8 mouse cellular contexts compared by ENCODE assay signal in the genomic region with DNA sequence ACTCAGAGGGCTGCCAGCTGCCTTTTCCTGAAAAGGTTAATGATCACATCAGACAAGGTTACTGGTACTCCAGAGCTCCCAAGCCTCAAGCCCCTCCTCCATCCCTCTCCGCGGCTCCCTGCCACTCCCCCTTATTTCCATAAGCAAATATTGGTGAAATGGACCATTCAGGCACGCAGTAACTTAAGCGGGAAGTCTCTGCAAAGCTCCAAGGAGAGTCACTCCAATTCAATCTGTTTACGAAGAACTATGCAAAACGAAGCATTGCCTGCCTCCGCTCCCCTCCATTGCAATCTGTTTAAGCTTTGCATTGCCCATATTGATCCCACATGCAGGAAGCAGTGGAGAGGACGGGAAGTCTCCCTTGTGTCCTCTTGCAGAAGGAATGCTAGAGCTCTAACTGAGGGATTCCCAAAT. TPM values are rescaled to one million over a fixed set of nuclear protein-coding genes. Genes with fewer than 3 reads are reported as not detected.
DNase-seq lines count a peak whose midpoint lies in the region; ATAC-seq lines count a peak whose summit lies in the region.

Gene Apela (minus strand): TSS at position 220 of the 417 bp plus-strand sequence.

- H3K4me3 ChIP-seq in embryonic facial prominence, embryonic 11.5 days (ENCODE audit: low read depth, low read length) = 0 out of 2 replicates have a peak within 1 kb of the TSS, but pooled peaks have one; percentile 14
- peak within 1 kb of the TSS; percentile 41 for H3K4me3 ChIP-seq in hindbrain, embryonic 16.5 days (ENCODE audit: low read length)
- H3K4me3 ChIP-seq in limb, embryonic 13.5 days = peak within 1 kb of the TSS; percentile 41
- H3K4me3 ChIP-seq in midbrain, embryonic 14.5 days (replicated peaks; ENCODE audit: low read depth, low read length) = peak within 1 kb of the TSS; percentile 29

- peak; percentile 74 for ATAC-seq in embryonic facial prominence, embryonic 11.5 days (replicated peaks; ENCODE audit: insufficient number of reproducible peaks, low FRiP score, low TSS enrichment, low read depth)
- ATAC-seq in hindbrain, embryonic 16.5 days = peak; percentile 84
- ATAC-seq in limb, embryonic 13.5 days (ENCODE audit: low FRiP score, low read depth) = peak; percentile 83
- ATAC-seq in midbrain, embryonic 14.5 days (ENCODE audit: low FRiP score, low TSS enrichment) = peak; percentile 47; the same call in 1 of the 2 replicates

- H3K27me3 ChIP-seq in embryonic facial prominence, embryonic 11.5 days (ENCODE audit: control insufficient read depth, insufficient read depth, low read length) = no peaks in the 10 kb centered on the region
- H3K27me3 ChIP-seq in hindbrain, embryonic 16.5 days (replicated peaks; ENCODE audit: control insufficient read depth, insufficient read depth, low read length) = no peaks in the 10 kb centered on the region
- no peaks in the 10 kb centered on the region for H3K27me3 ChIP-seq in limb, embryonic 13.5 days
- no peaks in the 10 kb centered on the region for H3K27me3 ChIP-seq in midbrain, embryonic 14.5 days (ENCODE audit: control insufficient read depth, insufficient read depth, low read length)

- no peaks in the 10 kb centered on the region for H3K9me3 ChIP-seq in embryonic facial prominence, embryonic 11.5 days (replicated peaks; ENCODE audit: control insufficient read depth, low read length)
- no peaks in the 10 kb centered on the region for H3K9me3 ChIP-seq in hindbrain, embryonic 16.5 days (ENCODE audit: control insufficient read depth, low read length)
- H3K9me3 ChIP-seq in limb, embryonic 13.5 days = no peaks in the 10 kb centered on the region
- H3K9me3 ChIP-seq in midbrain, embryonic 14.5 days (ENCODE audit: control insufficient read depth, low read length) = no peaks in the 10 kb centered on the region

- DNase-seq in heart, adult 11 months = peak; percentile 64
- no peak for DNase-seq in heart, adult 8-10 months (ENCODE audit: low spot score)
- DNase-seq in embryonic facial prominence, embryonic 11.5 days (ENCODE audit: low spot score) = peak; percentile 77
- peak; percentile 65 for DNase-seq in midbrain, embryonic 14.5 days
- no peak for DNase-seq in gastrocnemius, postnatal 4 days (ENCODE audit: low spot score in 2 of 2)
- no peak for DNase-seq in thymus, postnatal 4 days

- H3K27ac ChIP-seq in embryonic facial prominence, embryonic 11.5 days (replicated peaks; ENCODE audit: low read depth, low read length) = no peak within 1 kb of the TSS
- H3K27ac ChIP-seq in hindbrain, embryonic 16.5 days (ENCODE audit: low read depth, low read length) = no peak within 1 kb of the TSS
- no peak within 1 kb of the TSS; the same call in 1 of the 2 replicates for H3K27ac ChIP-seq in limb, embryonic 13.5 days
- no peak within 1 kb of the TSS for H3K27ac ChIP-seq in midbrain, embryonic 14.5 days (replicated peaks; ENCODE audit: low read depth, low read length)

- H3K4me2 ChIP-seq in embryonic facial prominence, embryonic 11.5 days (ENCODE audit: low read depth, low read length) = peak within 1 kb of the TSS; percentile 37
- peak within 1 kb of the TSS; percentile 63 for H3K4me2 ChIP-seq in hindbrain, embryonic 16.5 days (ENCODE audit: low read length)
- H3K4me2 ChIP-seq in limb, embryonic 13.5 days (replicated peaks) = peak within 1 kb of the TSS; percentile 71
- H3K4me2 ChIP-seq in midbrain, embryonic 14.5 days (ENCODE audit: low read length) = peak within 1 kb of the TSS; percentile 59

- H3K36me3 ChIP-seq in embryonic facial prominence, embryonic 11.5 days (replicated peaks; ENCODE audit: control insufficient read depth, insufficient read depth, low read depth, low read length) = no peaks in the 10 kb centered on the region
- H3K36me3 ChIP-seq in hindbrain, embryonic 16.5 days (ENCODE audit: control insufficient read depth, insufficient read depth, low read length) = no peaks in the 10 kb centered on the region
- no peaks in the 10 kb centered on the region for H3K36me3 ChIP-seq in limb, embryonic 13.5 days
- H3K36me3 ChIP-seq in midbrain, embryonic 14.5 days (ENCODE audit: control insufficient read depth, insufficient read depth, low read length) = no peaks in the 10 kb centered on the region

- H3K4me1 ChIP-seq in embryonic facial prominence, embryonic 11.5 days (ENCODE audit: control insufficient read depth, insufficient read depth, low read length) = no peaks in the 10 kb centered on the region; the same call in 1 of the 2 replicates
- peaks cover 5% of the 10 kb centered on the region; the same call in 1 of the 2 replicates for H3K4me1 ChIP-seq in hindbrain, embryonic 16.5 days (ENCODE audit: control insufficient read depth, insufficient read depth, low read depth, low read length)
- peaks cover 31% of the 10 kb centered on the region for H3K4me1 ChIP-seq in limb, embryonic 13.5 days
- peaks cover 12% of the 10 kb centered on the region; the same call in 1 of the 2 replicates for H3K4me1 ChIP-seq in midbrain, embryonic 14.5 days (ENCODE audit: control insufficient read depth, insufficient read depth, low read length)

- no peak within 1 kb of the TSS for H3K9ac ChIP-seq in embryonic facial prominence, embryonic 11.5 days (replicated peaks; ENCODE audit: low read length)
- peak within 1 kb of the TSS; percentile 48 for H3K9ac ChIP-seq in hindbrain, embryonic 16.5 days (ENCODE audit: low read depth, low read length)
- peak within 1 kb of the TSS; percentile 32; the same call in 1 of the 2 replicates for H3K9ac ChIP-seq in limb, embryonic 13.5 days
- H3K9ac ChIP-seq in midbrain, embryonic 14.5 days (replicated peaks; ENCODE audit: low read length) = peak within 1 kb of the TSS; percentile 45; the same call in 1 of the 2 replicates

- under 1% methylated on average over 8 of the region's 8 CpGs for WGBS in embryonic facial prominence, embryonic 11.5 days
- WGBS in hindbrain, embryonic 16.5 days = 0% methylated on average over 8 of the region's 8 CpGs
- WGBS in limb, embryonic 13.5 days = 0% methylated on average over 8 of the region's 8 CpGs
- 1% methylated on average over 8 of the region's 8 CpGs for WGBS in midbrain, embryonic 14.5 days

RNA-seq across cellular contexts. Expression of gene Apela, which starts in this region (rescaled TPM):
- not detected for total RNA-seq in heart, adult 8-10 months (2022)
- polyA plus RNA-seq in embryonic facial prominence, embryonic 11.5 days (2014; fragmentation: Nextera tagmentation; extraction: Ambion mirVana) = 2.9 and 4.2 TPM in 2 replicates
- 0.74 and 1.2 TPM in 2 replicates for polyA plus RNA-seq in hindbrain, embryonic 16.5 days (2015; fragmentation: Nextera tagmentation; extraction: Ambion mirVana)
- polyA plus RNA-seq in limb, embryonic 13.5 days (2015; fragmentation: Nextera tagmentation; extraction: Ambion mirVana) = 12.4 and 14.1 TPM in 2 replicates
- 0.93 and 1.1 TPM in 2 replicates for polyA plus RNA-seq in midbrain, embryonic 14.5 days (2014; fragmentation: Nextera tagmentation; extraction: Ambion mirVana)
- total RNA-seq in gastrocnemius, postnatal 4 days (2021) = not detected

Comparison
In these comparisons a context has a peak if more than half of its experiments do, and no peak if none do; other contexts are left out.
1. DNase-seq: peak in heart, adult 11 months (single experiment), embryonic facial prominence, embryonic 11.5 days (single experiment) and midbrain, embryonic 14.5 days (single experiment); none in heart, adult 8-10 months (single experiment), gastrocnemius, postnatal 4 days (0 of 2) and thymus, postnatal 4 days (single experiment).
2. Peak in every context shown above with its lines, with median percentiles within 50 percentile points of each other: ATAC-seq, H3K4me2 ChIP-seq and H3K4me3 ChIP-seq.